Mouse (Mus musculus): ENCODE measurements around the gene Lrpap1. TPM values are rescaled to one million over a fixed set of nuclear protein-coding genes. Genes with fewer than 3 reads are reported as not detected.

Lrpap1 gene
- polyA plus RNA-seq, 1 experiment = 59.3 TPM

GRCm38 (mm10) chr5:35079101-35079500 lies 26.5 kb downstream of the Lrpap1 start:
- no peak for DNase-seq (ENCODE audit: low read depth)
- no peak for TF ChIP-seq CTCF (IDR thresholded peaks at IDR 0.05; ENCODE audit: borderline replicate concordance, extremely low read depth, insufficient read depth, insufficient read length)
- no peak for TF ChIP-seq POLR2A (IDR thresholded peaks at IDR 0.05; ENCODE audit: borderline replicate concordance, extremely low read depth, insufficient read depth, insufficient read length, poor library complexity, severe bottlenecking)

GRCm38 (mm10) chr5:35076369-35076768 lies 29.2 kb downstream of the Lrpap1 start:
- no peak for DNase-seq (ENCODE audit: low read depth)
- no peak for TF ChIP-seq POLR2A (IDR thresholded peaks at IDR 0.05; ENCODE audit: borderline replicate concordance, extremely low read depth, insufficient read depth, insufficient read length, poor library complexity, severe bottlenecking)
- no peak for TF ChIP-seq CTCF (IDR thresholded peaks at IDR 0.05; ENCODE audit: borderline replicate concordance, extremely low read depth, insufficient read depth, insufficient read length)

- TF ChIP-seq POLR2A (IDR thresholded peaks at IDR 0.05; ENCODE audit: borderline replicate concordance, extremely low read depth, insufficient read depth, insufficient read length, poor library complexity, severe bottlenecking) = no peak
- TF ChIP-seq CTCF (IDR thresholded peaks at IDR 0.05; ENCODE audit: borderline replicate concordance, extremely low read depth, insufficient read depth, insufficient read length) = no peak
- DNase-seq (ENCODE audit: low read depth) = no peak
These were observed 31.6 kb downstream of the Lrpap1 start for GRCm38 (mm10) chr5:35073992-35074391.

- no peak for TF ChIP-seq CTCF (IDR thresholded peaks at IDR 0.05; ENCODE audit: borderline replicate concordance, extremely low read depth, insufficient read depth, insufficient read length)
- no peak for TF ChIP-seq POLR2A (IDR thresholded peaks at IDR 0.05; ENCODE audit: borderline replicate concordance, extremely low read depth, insufficient read depth, insufficient read length, poor library complexity, severe bottlenecking)
These were observed 32.3 kb downstream of the Lrpap1 start for GRCm38 (mm10) chr5:35073235-35073634.

GRCm38 (mm10) chr5:35071855-35072254 lies 33.7 kb downstream of the Lrpap1 start:
- DNase-seq (ENCODE audit: low read depth) = no peak
- no peak for TF ChIP-seq CTCF (IDR thresholded peaks at IDR 0.05; ENCODE audit: borderline replicate concordance, extremely low read depth, insufficient read depth, insufficient read length)
- no peak for TF ChIP-seq POLR2A (IDR thresholded peaks at IDR 0.05; ENCODE audit: borderline replicate concordance, extremely low read depth, insufficient read depth, insufficient read length, poor library complexity, severe bottlenecking)

More at GRCm38 (mm10) chr5:35073235-35073634, 32.3 kb downstream of the Lrpap1 start:
- no peak for DNase-seq (ENCODE audit: low read depth)

GRCm38 (mm10) chr5:35070953-35071352 lies 34.6 kb downstream of the Lrpap1 start:
- DNase-seq (ENCODE audit: low read depth) = peak; percentile 83
- no peak for TF ChIP-seq CTCF (IDR thresholded peaks at IDR 0.05; ENCODE audit: borderline replicate concordance, extremely low read depth, insufficient read depth, insufficient read length)
- no peak for TF ChIP-seq POLR2A (IDR thresholded peaks at IDR 0.05; ENCODE audit: borderline replicate concordance, extremely low read depth, insufficient read depth, insufficient read length, poor library complexity, severe bottlenecking)

GRCm38 (mm10) chr5:35070314-35070713 lies 35.3 kb downstream of the Lrpap1 start:
- TF ChIP-seq POLR2A (IDR thresholded peaks at IDR 0.05; ENCODE audit: borderline replicate concordance, extremely low read depth, insufficient read depth, insufficient read length, poor library complexity, severe bottlenecking) = no peak
- TF ChIP-seq CTCF (IDR thresholded peaks at IDR 0.05; ENCODE audit: borderline replicate concordance, extremely low read depth, insufficient read depth, insufficient read length) = no peak
- no peak for DNase-seq (ENCODE audit: low read depth)

GRCm38 (mm10) chr5:35069841-35070240 lies 35.7 kb downstream of the Lrpap1 start:
- no peak for DNase-seq (ENCODE audit: low read depth)
- TF ChIP-seq CTCF (IDR thresholded peaks at IDR 0.05; ENCODE audit: borderline replicate concordance, extremely low read depth, insufficient read depth, insufficient read length) (no peak), POLR2A (IDR thresholded peaks at IDR 0.05; ENCODE audit: borderline replicate concordance, extremely low read depth, insufficient read depth, insufficient read length, poor library complexity, severe bottlenecking) (no peak)

GRCm38 (mm10) chr5:35060098-35060497 lies 45.5 kb downstream of the Lrpap1 start:
- DNase-seq (ENCODE audit: low read depth) = no peak
- TF ChIP-seq POLR2A (IDR thresholded peaks at IDR 0.05; ENCODE audit: borderline replicate concordance, extremely low read depth, insufficient read depth, insufficient read length, poor library complexity, severe bottlenecking) = no peak
- no peak for TF ChIP-seq CTCF (IDR thresholded peaks at IDR 0.05; ENCODE audit: borderline replicate concordance, extremely low read depth, insufficient read depth, insufficient read length)

- DNase-seq (ENCODE audit: low read depth) = no peak
- no peak for TF ChIP-seq POLR2A (IDR thresholded peaks at IDR 0.05; ENCODE audit: borderline replicate concordance, extremely low read depth, insufficient read depth, insufficient read length, poor library complexity, severe bottlenecking)
- TF ChIP-seq CTCF (IDR thresholded peaks at IDR 0.05; ENCODE audit: borderline replicate concordance, extremely low read depth, insufficient read depth, insufficient read length) = no peak
These were observed 47.4 kb downstream of the Lrpap1 start for GRCm38 (mm10) chr5:35058216-35058615.

GRCm38 (mm10) chr5:35057582-35057981 lies 48.0 kb downstream of the Lrpap1 start:
- DNase-seq (ENCODE audit: low read depth) = peak; percentile 29
- no peak for TF ChIP-seq POLR2A (IDR thresholded peaks at IDR 0.05; ENCODE audit: borderline replicate concordance, extremely low read depth, insufficient read depth, insufficient read length, poor library complexity, severe bottlenecking)
- TF ChIP-seq CTCF (IDR thresholded peaks at IDR 0.05; ENCODE audit: borderline replicate concordance, extremely low read depth, insufficient read depth, insufficient read length) = no peak

GRCm38 (mm10) chr5:35056604-35057432 lies 48.7 kb downstream of the Lrpap1 start, which contains the start of gene Dok7:
Gene Dok7, plus strand, starts transcription at chr5:35056766.
- no peak for TF ChIP-seq POLR2A (IDR thresholded peaks at IDR 0.05; ENCODE audit: borderline replicate concordance, extremely low read depth, insufficient read depth, insufficient read length, poor library complexity, severe bottlenecking)
- DNase-seq (ENCODE audit: low read depth) = peak; percentile 70

Measured in brain, embryonic 14.5 days (tissue).